Mouse (Mus musculus): ENCODE data around the gene Iqgap3. TPM values are rescaled to one million over a fixed set of nuclear protein-coding genes. Genes with fewer than 3 reads are reported as not detected.

Iqgap3 gene
- polyA plus RNA-seq, 1 experiment from 2014 or later, result 16.2 TPM

DNA sequence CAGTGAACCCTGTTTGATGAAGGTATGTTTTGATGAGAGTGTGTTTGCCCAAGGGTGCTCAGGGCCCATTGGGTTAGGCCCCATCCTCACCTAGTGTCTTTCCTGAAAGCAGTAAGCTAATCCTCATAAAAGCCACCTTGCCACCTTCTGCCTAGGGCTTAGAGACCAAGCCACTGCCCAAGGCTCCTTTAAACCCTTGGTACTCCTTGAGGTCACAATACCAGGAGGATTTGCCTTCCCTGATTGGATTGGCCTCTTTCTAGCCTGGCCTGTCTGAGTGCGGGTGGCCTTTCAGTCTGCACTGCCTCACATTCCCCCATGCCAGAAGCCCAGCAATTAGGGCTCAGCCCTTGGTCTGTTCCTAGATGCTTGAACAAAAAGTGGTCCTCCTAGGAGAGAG lies 66.1 kb downstream of the Iqgap3 start:
- no peak overlapping the region for H3K9ac ChIP-seq (ENCODE audit: low read depth, low read length)
- H3K36me3 ChIP-seq (ENCODE audit: control insufficient read depth, insufficient read depth, low read length), result 0 out of 2 replicates have a peak, but pooled peaks cover 4% of the 10 kb centered on the region
- no peak overlapping the region for H3K27ac ChIP-seq (replicated peaks; ENCODE audit: low read depth, low read length)
- no peaks in the 10 kb centered on the region for H3K9me3 ChIP-seq (ENCODE audit: control insufficient read depth, low read length)
- H3K4me1 ChIP-seq (ENCODE audit: control insufficient read depth, insufficient read depth, low read length), result peaks cover 62% of the 10 kb centered on the region
- H3K27me3 ChIP-seq (replicated peaks; ENCODE audit: control insufficient read depth, insufficient read depth, low read length), result no peaks in the 10 kb centered on the region
- H3K4me3 ChIP-seq (ENCODE audit: low read depth, low read length), result no peak overlapping the region
- ATAC-seq (ENCODE audit: low read depth) (no peak), DNase-seq (ENCODE audit: low spot score) (no peak)
- H3K4me2 ChIP-seq (ENCODE audit: low read depth, low read length), result no peak overlapping the region
- 94% methylated on average over 1 of the region's 1 CpGs for WGBS

DNA sequence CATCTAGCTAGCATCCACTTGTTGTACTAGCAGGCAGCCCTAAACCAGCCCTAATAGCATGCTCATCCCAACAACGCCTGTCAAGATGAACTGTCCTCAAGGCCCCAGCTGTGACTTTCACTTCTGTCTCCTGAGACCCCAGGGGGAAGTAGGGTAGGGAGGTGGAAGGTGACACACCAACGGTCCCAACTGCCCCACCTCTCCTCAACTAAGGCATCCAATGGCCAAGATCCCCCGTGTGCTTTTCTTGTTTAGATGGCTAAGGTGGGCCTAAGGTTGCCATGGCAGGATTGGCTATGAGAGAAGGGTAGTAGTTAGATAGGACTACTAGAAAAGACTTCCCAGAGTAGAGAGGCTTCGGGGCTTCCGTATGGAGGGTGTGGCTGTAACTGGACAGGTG lies 66.6 kb downstream of the Iqgap3 start:
- Histone ChIP-seq H3K4me3 (ENCODE audit: low read depth, low read length) (no peak overlapping the region), H3K27me3 (replicated peaks; ENCODE audit: control insufficient read depth, insufficient read depth, low read length) (no peaks in the 10 kb centered on the region), H3K9ac (ENCODE audit: low read depth, low read length) (no peak overlapping the region), H3K36me3 (ENCODE audit: control insufficient read depth, insufficient read depth, low read length) (0 out of 2 replicates have a peak, but pooled peaks cover 4% of the 10 kb centered on the region), H3K4me1 (ENCODE audit: control insufficient read depth, insufficient read depth, low read length) (peaks cover 62% of the 10 kb centered on the region), H3K4me2 (ENCODE audit: low read depth, low read length) (no peak overlapping the region), H3K9me3 (ENCODE audit: control insufficient read depth, low read length) (no peaks in the 10 kb centered on the region), H3K27ac (replicated peaks; ENCODE audit: low read depth, low read length) (0 out of 2 replicates have a peak overlapping the region, but pooled peaks have one; percentile 71)
- WGBS, result 87% methylated on average over 5 of the region's 5 CpGs
- DNase-seq (ENCODE audit: low spot score) (no peak), ATAC-seq (ENCODE audit: low read depth) (no peak)

DNA sequence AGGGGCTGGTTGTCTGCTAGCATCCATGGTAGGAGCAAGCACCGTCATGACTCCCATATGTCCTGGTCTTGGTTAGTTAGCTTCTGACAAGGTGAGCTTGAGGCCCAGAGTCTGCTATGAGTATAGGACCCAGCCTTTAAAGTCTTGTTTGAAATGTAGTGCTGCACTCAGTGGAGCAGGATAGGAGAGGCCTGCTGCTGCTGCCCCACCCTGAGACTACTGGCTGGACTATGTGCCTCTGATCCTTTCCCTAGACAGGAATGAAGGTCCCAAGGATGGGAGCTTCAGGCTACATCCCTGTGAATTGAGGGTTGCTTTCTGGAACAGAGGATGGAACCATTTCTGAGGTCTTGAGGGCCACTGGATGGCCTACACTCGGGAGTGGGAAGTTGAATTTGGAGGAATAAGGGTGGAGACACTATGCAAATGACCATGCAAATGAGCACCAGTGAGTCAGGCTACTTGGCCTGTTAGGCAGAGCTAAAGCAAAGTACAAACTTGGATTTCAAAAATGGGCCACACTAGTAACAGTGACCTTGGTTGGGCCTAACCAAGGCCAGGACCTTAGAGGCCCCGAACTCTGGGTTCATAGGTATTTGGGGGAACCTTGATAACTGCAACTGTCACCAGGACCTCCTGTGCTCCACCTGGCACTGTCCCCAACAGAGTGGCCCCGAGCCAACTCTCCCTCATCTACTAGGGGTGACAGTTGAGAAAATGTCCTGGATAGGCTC lies 67.2 kb downstream of the Iqgap3 start:
- Histone ChIP-seq H3K4me3 (ENCODE audit: low read depth, low read length) (no peak overlapping the region), H3K9ac (ENCODE audit: low read depth, low read length) (peak overlapping the region; percentile 46), H3K36me3 (ENCODE audit: control insufficient read depth, insufficient read depth, low read length) (0 out of 2 replicates have a peak, but pooled peaks cover 4% of the 10 kb centered on the region), H3K4me2 (ENCODE audit: low read depth, low read length) (peak overlapping the region; percentile 40), H3K9me3 (ENCODE audit: control insufficient read depth, low read length) (no peaks in the 10 kb centered on the region), H3K4me1 (ENCODE audit: control insufficient read depth, insufficient read depth, low read length) (peaks cover 58% of the 10 kb centered on the region), H3K27me3 (replicated peaks; ENCODE audit: control insufficient read depth, insufficient read depth, low read length) (no peaks in the 10 kb centered on the region), H3K27ac (replicated peaks; ENCODE audit: low read depth, low read length) (peak overlapping the region; percentile 71)
- ATAC-seq (ENCODE audit: low read depth) (no peak), DNase-seq (ENCODE audit: low spot score) (no peak)
- 57% methylated on average over 4 of the region's 4 CpGs for WGBS

DNA sequence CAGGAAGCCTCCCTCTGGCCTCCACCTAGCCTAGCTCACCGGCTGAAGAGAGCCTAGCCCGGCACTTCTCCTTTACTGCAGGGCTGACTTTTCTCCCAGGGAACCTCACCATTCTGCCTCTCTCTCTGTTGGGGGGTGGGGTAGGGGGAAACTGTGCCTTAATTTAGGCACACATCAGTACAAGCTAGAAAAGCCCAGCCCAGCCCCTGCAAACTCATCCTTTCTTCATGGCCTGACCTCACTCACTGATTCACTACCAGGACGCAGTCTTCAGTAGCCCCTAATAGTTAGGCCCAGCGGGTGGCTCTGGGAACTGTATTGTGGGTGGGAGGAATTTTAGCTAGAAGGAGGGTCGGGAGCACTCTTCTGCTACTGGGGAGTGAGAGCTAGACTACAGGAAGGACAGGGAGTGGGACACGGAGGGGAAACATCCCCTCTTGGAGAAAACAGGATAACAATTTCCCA lies 67.8 kb downstream of the Iqgap3 start:
- Histone ChIP-seq H3K9me3 (ENCODE audit: control insufficient read depth, low read length) (no peaks in the 10 kb centered on the region), H3K4me2 (ENCODE audit: low read depth, low read length) (peak overlapping the region; percentile 40), H3K9ac (ENCODE audit: low read depth, low read length) (peak overlapping the region; percentile 46), H3K36me3 (ENCODE audit: control insufficient read depth, insufficient read depth, low read length) (0 out of 2 replicates have a peak, but pooled peaks cover 4% of the 10 kb centered on the region), H3K4me3 (ENCODE audit: low read depth, low read length) (no peak overlapping the region), H3K27me3 (replicated peaks; ENCODE audit: control insufficient read depth, insufficient read depth, low read length) (no peaks in the 10 kb centered on the region), H3K4me1 (ENCODE audit: control insufficient read depth, insufficient read depth, low read length) (peaks cover 52% of the 10 kb centered on the region), H3K27ac (replicated peaks; ENCODE audit: low read depth, low read length) (peak overlapping the region; percentile 71; the same call in 1 of the 2 replicates)
- 20% methylated on average over 6 of the region's 6 CpGs for WGBS
- ATAC-seq (ENCODE audit: low read depth) (no peak), DNase-seq (ENCODE audit: low spot score) (no peak)

DNA sequence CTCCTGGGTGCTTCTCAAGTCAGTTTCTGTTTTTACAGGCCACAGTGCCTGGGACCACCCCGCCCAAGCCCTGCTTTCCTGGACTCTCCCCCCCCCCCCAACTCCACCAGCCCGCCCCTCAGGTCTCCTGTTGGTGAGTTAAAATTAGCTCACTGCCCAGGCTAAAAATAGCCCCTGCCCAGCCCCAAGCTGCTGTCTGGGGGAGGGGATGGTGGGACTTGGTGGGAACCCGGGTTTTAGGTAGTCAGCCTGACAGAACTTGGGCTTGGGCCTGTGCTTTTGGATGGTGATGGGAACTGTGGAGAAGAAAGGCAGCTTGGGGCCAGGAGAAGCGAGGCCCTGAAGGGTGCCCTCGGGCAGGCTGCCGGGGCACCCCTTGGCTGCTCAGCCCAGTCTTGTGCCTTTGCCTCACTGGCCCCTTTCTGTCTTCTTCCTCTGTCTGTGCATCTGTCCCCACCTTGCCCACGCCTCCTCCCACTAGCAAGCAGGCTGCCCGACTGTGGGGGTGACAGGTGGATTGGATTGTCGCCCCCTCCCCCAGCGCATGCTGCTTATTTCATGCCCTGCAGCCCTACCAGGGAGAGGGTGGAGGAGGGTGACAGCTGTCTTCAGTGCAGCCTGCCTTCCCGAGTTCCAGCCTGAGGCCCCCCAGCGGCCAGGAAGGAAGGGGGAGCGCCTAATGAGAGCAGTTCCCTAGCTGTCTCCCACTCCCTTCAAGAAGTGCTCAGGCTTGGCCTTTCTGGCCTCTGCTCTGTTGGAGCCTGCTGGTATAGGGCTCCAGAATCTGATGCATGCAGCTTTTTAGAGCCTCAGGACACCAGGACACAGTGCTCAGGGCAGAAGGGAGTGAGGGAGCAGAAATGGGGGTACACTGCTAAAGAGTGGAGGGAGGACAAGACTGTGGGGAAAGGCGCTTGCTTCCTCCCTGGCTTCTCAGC lies 68.6 kb downstream of the Iqgap3 start:
- DNase-seq (ENCODE audit: low spot score), result peak; percentile 79
- 19% methylated on average over 12 of the region's 14 CpGs for WGBS
- peak overlapping the region; percentile 8; the same call in 1 of the 2 replicates for H3K4me3 ChIP-seq (ENCODE audit: low read depth, low read length)
- peak; percentile 72 for ATAC-seq (ENCODE audit: low read depth)
- H3K27me3 ChIP-seq (replicated peaks; ENCODE audit: control insufficient read depth, insufficient read depth, low read length), result no peaks in the 10 kb centered on the region
- peaks cover 4% of the 10 kb centered on the region; the same call in 1 of the 2 replicates for H3K36me3 ChIP-seq (ENCODE audit: control insufficient read depth, insufficient read depth, low read length)
- H3K4me1 ChIP-seq (ENCODE audit: control insufficient read depth, insufficient read depth, low read length), result peaks cover 44% of the 10 kb centered on the region
- peak overlapping the region; percentile 40 for H3K4me2 ChIP-seq (ENCODE audit: low read depth, low read length)
- no peaks in the 10 kb centered on the region for H3K9me3 ChIP-seq (ENCODE audit: control insufficient read depth, low read length)
- H3K27ac ChIP-seq (replicated peaks; ENCODE audit: low read depth, low read length), result peak overlapping the region; percentile 71
- peak overlapping the region; percentile 46 for H3K9ac ChIP-seq (ENCODE audit: low read depth, low read length)

DNA sequence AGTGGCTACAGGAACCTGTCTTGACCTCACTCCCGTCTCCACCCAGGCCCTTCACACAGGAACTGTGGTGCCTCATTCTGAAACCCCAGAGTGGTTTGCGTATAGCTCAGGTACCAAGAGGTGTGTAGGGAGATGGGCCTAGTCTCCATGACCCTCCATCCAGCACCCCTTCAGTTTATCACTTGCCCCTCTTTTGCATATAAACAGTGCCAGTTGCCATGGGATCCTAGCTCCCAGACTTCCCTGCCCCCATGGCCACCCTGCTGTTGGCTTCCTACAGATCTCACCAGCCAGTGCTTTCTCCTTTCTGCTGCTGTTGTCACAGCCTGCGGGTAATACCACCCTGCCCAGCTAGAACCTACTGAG lies 69.2 kb downstream of the Iqgap3 start:
- no peaks in the 10 kb centered on the region for H3K27me3 ChIP-seq (replicated peaks; ENCODE audit: control insufficient read depth, insufficient read depth, low read length)
- no peak overlapping the region for H3K4me3 ChIP-seq (ENCODE audit: low read depth, low read length)
- H3K4me2 ChIP-seq (ENCODE audit: low read depth, low read length), result peak overlapping the region; percentile 40; the same call in 1 of the 2 replicates
- WGBS, result 68% methylated on average over 3 of the region's 3 CpGs
- peaks cover 38% of the 10 kb centered on the region for H3K4me1 ChIP-seq (ENCODE audit: control insufficient read depth, insufficient read depth, low read length)
- no peak for ATAC-seq (ENCODE audit: low read depth)
- H3K27ac ChIP-seq (replicated peaks; ENCODE audit: low read depth, low read length), result peak overlapping the region; percentile 16; the same call in 1 of the 2 replicates
- no peaks in the 10 kb centered on the region for H3K9me3 ChIP-seq (ENCODE audit: control insufficient read depth, low read length)
- DNase-seq (ENCODE audit: low spot score), result no peak
- no peak overlapping the region for H3K9ac ChIP-seq (ENCODE audit: low read depth, low read length)
- peaks cover 6% of the 10 kb centered on the region for H3K36me3 ChIP-seq (ENCODE audit: control insufficient read depth, insufficient read depth, low read length)

DNA sequence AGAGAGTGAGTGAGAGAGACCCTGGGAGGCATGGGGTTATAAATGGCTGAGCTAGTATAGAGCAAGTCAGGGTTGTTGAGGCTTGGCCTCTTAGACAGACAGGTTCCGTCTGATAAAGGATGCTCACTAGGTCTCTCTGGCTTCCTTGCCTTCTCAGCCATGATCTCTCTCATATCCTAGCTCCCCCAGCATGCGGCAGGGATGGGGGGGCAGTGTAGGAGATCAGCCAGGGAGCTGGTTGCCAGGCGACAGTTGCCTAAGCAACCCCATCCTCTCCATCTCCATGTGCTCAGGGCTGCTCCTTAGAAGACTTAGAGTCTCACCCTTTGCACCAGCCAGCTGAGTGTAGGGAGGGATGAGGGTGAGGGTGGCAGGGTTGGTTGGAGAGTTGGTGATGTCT lies 70.3 kb downstream of the Iqgap3 start:
- Histone ChIP-seq H3K9me3 (ENCODE audit: control insufficient read depth, low read length) (no peaks in the 10 kb centered on the region), H3K4me1 (ENCODE audit: control insufficient read depth, insufficient read depth, low read length) (peaks cover 32% of the 10 kb centered on the region), H3K4me3 (ENCODE audit: low read depth, low read length) (no peak overlapping the region), H3K4me2 (ENCODE audit: low read depth, low read length) (no peak overlapping the region), H3K27ac (replicated peaks; ENCODE audit: low read depth, low read length) (no peak overlapping the region), H3K9ac (ENCODE audit: low read depth, low read length) (no peak overlapping the region), H3K36me3 (ENCODE audit: control insufficient read depth, insufficient read depth, low read length) (peaks cover 17% of the 10 kb centered on the region), H3K27me3 (replicated peaks; ENCODE audit: control insufficient read depth, insufficient read depth, low read length) (no peaks in the 10 kb centered on the region)
- DNase-seq (ENCODE audit: low spot score) (no peak), ATAC-seq (ENCODE audit: low read depth) (peak; percentile 44; the same call in 1 of the 2 replicates)
- WGBS, result 69% methylated on average over 3 of the region's 3 CpGs

DNA sequence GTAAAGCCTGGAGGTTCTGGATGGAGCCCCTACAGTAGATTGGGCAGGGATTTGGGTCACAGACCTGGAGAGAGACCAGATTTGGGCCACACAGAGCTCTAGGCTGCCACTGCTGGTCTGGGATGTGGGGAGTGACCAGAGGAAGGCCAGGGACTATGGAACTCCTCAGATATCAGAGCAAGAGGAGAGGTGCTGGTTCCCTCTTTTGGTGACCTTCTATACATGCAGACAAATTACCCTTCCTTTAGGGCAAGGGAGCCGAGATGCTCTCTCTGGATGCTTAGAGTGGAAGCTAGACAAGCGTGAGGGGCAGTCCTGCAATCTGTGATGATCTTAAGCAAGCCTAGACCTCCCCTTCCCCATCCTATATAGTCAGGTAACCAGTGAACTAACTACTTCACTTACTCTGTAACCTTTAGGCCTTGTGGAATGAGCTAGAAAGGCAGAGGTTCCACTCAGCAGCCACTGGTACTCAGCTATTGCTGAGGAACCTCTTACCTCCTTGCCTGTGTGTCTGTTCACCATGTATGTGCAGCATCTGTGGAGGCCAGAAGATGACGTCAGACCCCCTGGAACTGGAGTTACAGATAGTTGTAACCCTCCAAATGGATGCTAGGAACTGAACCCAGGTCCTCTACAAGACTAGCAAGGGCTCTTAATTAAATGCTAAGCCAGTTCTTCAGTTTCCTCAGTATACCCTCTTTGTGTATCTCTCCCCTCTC lies 71.7 kb downstream of the Iqgap3 start:
- no peak overlapping the region for H3K9ac ChIP-seq (ENCODE audit: low read depth, low read length)
- no peak overlapping the region for H3K4me2 ChIP-seq (ENCODE audit: low read depth, low read length)
- H3K9me3 ChIP-seq (ENCODE audit: control insufficient read depth, low read length), result no peaks in the 10 kb centered on the region
- DNase-seq (ENCODE audit: low spot score) (no peak), ATAC-seq (ENCODE audit: low read depth) (no peak)
- 79% methylated on average over 3 of the region's 3 CpGs for WGBS
- H3K4me1 ChIP-seq (ENCODE audit: control insufficient read depth, insufficient read depth, low read length), result peaks cover 26% of the 10 kb centered on the region
- H3K27me3 ChIP-seq (replicated peaks; ENCODE audit: control insufficient read depth, insufficient read depth, low read length), result no peaks in the 10 kb centered on the region
- H3K27ac ChIP-seq (replicated peaks; ENCODE audit: low read depth, low read length), result no peak overlapping the region
- peaks cover 26% of the 10 kb centered on the region for H3K36me3 ChIP-seq (ENCODE audit: control insufficient read depth, insufficient read depth, low read length)
- no peak overlapping the region for H3K4me3 ChIP-seq (ENCODE audit: low read depth, low read length)

All from embryonic facial prominence, embryonic 14.5 days (tissue).